In genomic region chr13:58127766-58128361, GRCm38 (mm10) we compare ENCODE assay signal across 8 mouse cellular contexts. TPM values are rescaled to one million over a fixed set of nuclear protein-coding genes. Genes with fewer than 3 reads are reported as not detected.
A peak's percentile ranks its signal among the peaks of the same experiment; 100 is the strongest.
DNase-seq lines count a peak whose midpoint lies in the region; ATAC-seq and TF ChIP-seq lines count a peak whose summit lies in the region.

No protein-coding gene starts in this region.

- no peaks in the 10 kb centered on the region for H3K9me3 ChIP-seq in forebrain, embryonic 14.5 days (replicated peaks; ENCODE audit: control insufficient read depth, low read length)
- H3K9me3 ChIP-seq in hindbrain, embryonic 11.5 days (ENCODE audit: control insufficient read depth, low read length): no peaks in the 10 kb centered on the region

- intact Hi-C loops in left cerebral cortex, postnatal 25 days (cut with DNase I): no loop called here

- no peaks in the 10 kb centered on the region for H3K27me3 ChIP-seq in forebrain, embryonic 14.5 days (replicated peaks; ENCODE audit: control insufficient read depth, insufficient read depth, low read length)
- H3K27me3 ChIP-seq in hindbrain, embryonic 11.5 days (ENCODE audit: control insufficient read depth, insufficient read depth, low read length): no peaks in the 10 kb centered on the region
- no peaks in the 10 kb centered on the region for H3K27me3 ChIP-seq in spleen, adult 2 months (ENCODE audit: control insufficient read depth, insufficient read depth, low read length)

- peak; percentile 68 for DNase-seq in embryo, embryonic 10 days (ENCODE audit: low spot score)
- no peak for DNase-seq in embryo, embryonic 9.5 days (ENCODE audit: extremely low spot score)
- peak; percentile 53 for DNase-seq in adipocyte (ENCODE audit: low spot score)
- peak; percentile 61 for DNase-seq in forebrain, embryonic 14.5 days (ENCODE audit: low spot score)
- DNase-seq in hindbrain, embryonic 11.5 days (ENCODE audit: low spot score): peak; percentile 73
- DNase-seq in left cerebral cortex, postnatal 25 days (ENCODE audit: low spot score in 2 of 2): peak; percentile 64 to 80
- peak; percentile 57 for DNase-seq in mesoderm, embryonic 11.5 days (ENCODE audit: low read depth, low spot score)
- peak in 1 of 2 experiments; percentile 49 for DNase-seq in spleen, adult 2 months (ENCODE audit: low read depth in 1 of 2, low spot score in 2 of 2)

- peak; percentile 62 for ATAC-seq in forebrain, embryonic 14.5 days
- peak; percentile 55 for ATAC-seq in hindbrain, embryonic 11.5 days (ENCODE audit: low FRiP score)

- WGBS in forebrain, embryonic 14.5 days: under 1% methylated on average over 68 of the region's 81 CpGs
- under 1% methylated on average over 61 of the region's 81 CpGs for WGBS in hindbrain, embryonic 11.5 days
- under 1% methylated on average over 75 of the region's 81 CpGs for WGBS in spleen, adult 2 months

- peak overlapping the region; percentile 97 for H3K4me3 ChIP-seq in forebrain, embryonic 14.5 days (ENCODE audit: low read depth, low read length)
- peak overlapping the region; percentile 98 for H3K4me3 ChIP-seq in hindbrain, embryonic 11.5 days (ENCODE audit: low read depth, low read length)
- peak overlapping the region; percentile 94 for H3K4me3 ChIP-seq in spleen, adult 2 months (ENCODE audit: extremely low read depth, insufficient read depth, insufficient read length)

- no peak for TF ChIP-seq CTCF in spleen, adult 2 months (IDR thresholded peaks at IDR 0.05; ENCODE audit: extremely low read depth, insufficient read depth, insufficient read length, insufficient replicate concordance)

- H3K27ac ChIP-seq in forebrain, embryonic 14.5 days (ENCODE audit: low read depth, low read length): peak overlapping the region; percentile 100
- H3K27ac ChIP-seq in hindbrain, embryonic 11.5 days (ENCODE audit: low read depth, low read length): peak overlapping the region; percentile 97
- H3K27ac ChIP-seq in spleen, adult 2 months (ENCODE audit: insufficient read depth, low read length): peak overlapping the region; percentile 99

- TF ChIP-seq POLR2A in spleen, adult 2 months (IDR thresholded peaks at IDR 0.05; ENCODE audit: low read depth, low read length): no peak

- peaks cover 22% of the 10 kb centered on the region for H3K4me1 ChIP-seq in forebrain, embryonic 14.5 days (ENCODE audit: control insufficient read depth, insufficient read depth, low read length)
- peaks cover 3% of the 10 kb centered on the region; the same call in 1 of the 2 replicates for H3K4me1 ChIP-seq in hindbrain, embryonic 11.5 days (replicated peaks; ENCODE audit: control insufficient read depth, insufficient read depth, low read length)
- H3K4me1 ChIP-seq in spleen, adult 2 months (ENCODE audit: control insufficient read depth, insufficient read depth, insufficient read length): peaks cover 4% of the 10 kb centered on the region; the same call in 1 of the 2 replicates

- H3K9ac ChIP-seq in forebrain, embryonic 14.5 days (ENCODE audit: low read length): peak overlapping the region; percentile 99
- peak overlapping the region; percentile 99 for H3K9ac ChIP-seq in hindbrain, embryonic 11.5 days (ENCODE audit: low read depth, low read length)

- H3K36me3 ChIP-seq in forebrain, embryonic 14.5 days (ENCODE audit: control insufficient read depth, insufficient read depth, low read length): peaks cover 18% of the 10 kb centered on the region; the same call in 1 of the 2 replicates
- H3K36me3 ChIP-seq in hindbrain, embryonic 11.5 days (ENCODE audit: control insufficient read depth, insufficient read depth, low read length): no peaks in the 10 kb centered on the region
- peaks cover 5% of the 10 kb centered on the region for H3K36me3 ChIP-seq in spleen, adult 2 months (ENCODE audit: control insufficient read depth, insufficient read depth, low read length)

- H3K4me2 ChIP-seq in forebrain, embryonic 14.5 days (ENCODE audit: low read length): peak overlapping the region; percentile 75
- H3K4me2 ChIP-seq in hindbrain, embryonic 11.5 days (replicated peaks; ENCODE audit: low read depth, low read length): peak overlapping the region; percentile 47

RNA-seq across cellular contexts. Expression of gene Hnrnpa0, which starts 0.5 kb away (rescaled TPM):
- polyA plus RNA-seq in forebrain, embryonic 14.5 days (2014; fragmentation: Nextera tagmentation; extraction: Ambion mirVana): 66.7 and 83.1 TPM in 2 replicates
- 56.9 and 61.9 TPM in 2 replicates for polyA plus RNA-seq in hindbrain, embryonic 11.5 days (2014; fragmentation: Nextera tagmentation; extraction: Ambion mirVana)
- 100 to 1,000 TPM; 112 to 119 TPM for total RNA-seq in left cerebral cortex, postnatal 25 days (2021)
- polyA plus RNA-seq in spleen, adult 2 months (2012; rRNA removed): 94.2 and 155 TPM in 2 replicates

RNA-seq across cellular contexts. Expression of gene Klhl3, which starts 14.5 kb away (rescaled TPM):
- polyA plus RNA-seq in forebrain, embryonic 14.5 days (2014; fragmentation: Nextera tagmentation; extraction: Ambion mirVana): 5.3 and 6.5 TPM in 2 replicates
- polyA plus RNA-seq in hindbrain, embryonic 11.5 days (2014; fragmentation: Nextera tagmentation; extraction: Ambion mirVana): 3.8 and 3.9 TPM in 2 replicates
- total RNA-seq in left cerebral cortex, postnatal 25 days (2021): 10 to 100 TPM; 33.3 to 37.3 TPM
- polyA plus RNA-seq in spleen, adult 2 months (2012; rRNA removed): 0.86 and 0.90 TPM in 2 replicates

RNA-seq across cellular contexts. Expression of gene Idnk, which starts 29.6 kb away (rescaled TPM):
- 58.6 and 72.4 TPM in 2 replicates for polyA plus RNA-seq in forebrain, embryonic 14.5 days (2014; fragmentation: Nextera tagmentation; extraction: Ambion mirVana)
- polyA plus RNA-seq in hindbrain, embryonic 11.5 days (2014; fragmentation: Nextera tagmentation; extraction: Ambion mirVana): 57.8 and 62.7 TPM in 2 replicates
- 10 to 100 TPM; 28.3 to 30.0 TPM for total RNA-seq in left cerebral cortex, postnatal 25 days (2021)
- 22.6 and 24.7 TPM in 2 replicates for polyA plus RNA-seq in spleen, adult 2 months (2012; rRNA removed)
